Mouse (Mus musculus) embryonic fibroblast, embryonic 13.5 days (primary cell): ENCODE data around the gene Tanc2. TPM values are rescaled to one million over a fixed set of nuclear protein-coding genes. Genes with fewer than 3 reads are reported as not detected.
A peak's percentile ranks its signal among the peaks of the same experiment; 100 is the strongest.

Experiments
- H3K27ac ChIP-seq: 2 replicates; pipeline ENCODE4 v1.5.1; 2012; ENCODE audit warnings: low read length, control low read depth, inconsistent platforms; ENCODE audit not compliant: insufficient read depth
- H3K4me1 ChIP-seq: 2 replicates; pipeline ENCODE4 v1.6.1; 2011; ENCODE audit warnings: low read length; ENCODE audit not compliant: control insufficient read depth, insufficient read depth
- H3K4me3 ChIP-seq: 2 replicates; pipeline ENCODE4 v1.5.1; 2011; ENCODE audit warnings: mild to moderate bottlenecking, control low read depth, low read length; ENCODE audit not compliant: insufficient read depth
- CTCF ChIP-seq: IDR thresholded peaks from 2 replicates; pipeline ENCODE4 v1.5.1; 2011; ENCODE audit warnings: mild to moderate bottlenecking, control low read depth, low read length, moderate library complexity, borderline replicate concordance; ENCODE audit not compliant: insufficient read depth
- POLR2A ChIP-seq: IDR thresholded peaks from 2 replicates; pipeline ENCODE4 v1.6.1; 2011; ENCODE audit warnings: low read depth, mild to moderate bottlenecking, control low read depth, low read length, moderate library complexity
- polyA plus RNA-seq: library from polyadenylated mRNA; stranded (reverse); fragments of >200 nt; gene quantifications from 2 replicates; pipeline ENCODE4 v1.2.4, GENCODE M21; 2011; ENCODE audit warnings: low read depth; ENCODE audit not compliant: missing spikeins, insufficient read length

The Tanc2 gene
- polyA plus RNA-seq, 1 experiment: 32.0 TPM

GRCm38 (mm10) chr11:105957501-105957900 lies 367.7 kb downstream of the Tanc2 start:
- H3K27ac ChIP-seq: no peak overlapping the region
- H3K4me3 ChIP-seq: no peak overlapping the region
- H3K4me1 ChIP-seq: peaks cover 10% of the 10 kb centered on the region
- no peak for TF ChIP-seq POLR2A
- no peak for TF ChIP-seq CTCF

GRCm38 (mm10) chr11:105958566-105958965 lies 368.8 kb downstream of the Tanc2 start:
- no peak overlapping the region for H3K27ac ChIP-seq
- H3K4me1 ChIP-seq: peaks cover 5% of the 10 kb centered on the region; the same call in 1 of the 2 replicates
- no peak overlapping the region for H3K4me3 ChIP-seq
- no peak for TF ChIP-seq CTCF
- TF ChIP-seq POLR2A: no peak

- H3K27ac ChIP-seq: no peak overlapping the region
- peaks cover 5% of the 10 kb centered on the region; the same call in 1 of the 2 replicates for H3K4me1 ChIP-seq
- no peak for TF ChIP-seq CTCF
- no peak for TF ChIP-seq POLR2A
- no peak overlapping the region for H3K4me3 ChIP-seq
Measured at GRCm38 (mm10) chr11:105959355-105959754, 369.6 kb downstream of the Tanc2 start.

- no peak overlapping the region for H3K4me3 ChIP-seq
- no peaks in the 10 kb centered on the region for H3K4me1 ChIP-seq
- no peak overlapping the region for H3K27ac ChIP-seq
- no peak for TF ChIP-seq CTCF
- TF ChIP-seq POLR2A: no peak
Measured at GRCm38 (mm10) chr11:105964691-105965090, 374.9 kb downstream of the Tanc2 start.

GRCm38 (mm10) chr11:105966288-105966687 lies 376.5 kb downstream of the Tanc2 start:
- no peaks in the 10 kb centered on the region for H3K4me1 ChIP-seq
- no peak overlapping the region for H3K4me3 ChIP-seq
- TF ChIP-seq POLR2A (no peak), CTCF (no peak)
- H3K27ac ChIP-seq: no peak overlapping the region

- Histone ChIP-seq H3K4me3 (peak within 1 kb of the TSS; percentile 28), H3K27ac (no peak within 1 kb of the TSS), H3K4me1 (no peaks in the 10 kb centered on the region)
- TF ChIP-seq CTCF: no peak
- TF ChIP-seq POLR2A: no peak
Measured at GRCm38 (mm10) chr11:105967741-105968574, 378.2 kb downstream of the Tanc2 start, which contains the start of gene Ace. Gene Ace (plus strand): TSS chr11:105967945.

- Histone ChIP-seq H3K4me3 (no peak overlapping the region), H3K4me1 (no peaks in the 10 kb centered on the region), H3K27ac (no peak overlapping the region)
- no peak for TF ChIP-seq CTCF
- TF ChIP-seq POLR2A: no peak
Measured at GRCm38 (mm10) chr11:105968948-105969347, 379.2 kb downstream of the Tanc2 start.

GRCm38 (mm10) chr11:105969516-105969915 lies 379.7 kb downstream of the Tanc2 start:
- Histone ChIP-seq H3K27ac (no peak overlapping the region), H3K4me1 (no peaks in the 10 kb centered on the region), H3K4me3 (no peak overlapping the region)
- TF ChIP-seq POLR2A: no peak
- peak; percentile 54; the same call in 1 of the 2 replicates for TF ChIP-seq CTCF

- no peak overlapping the region for H3K4me3 ChIP-seq
- no peak for TF ChIP-seq POLR2A
- no peak for TF ChIP-seq CTCF
- no peak overlapping the region for H3K27ac ChIP-seq
- H3K4me1 ChIP-seq: no peaks in the 10 kb centered on the region
Measured at GRCm38 (mm10) chr11:105974593-105974992, 384.8 kb downstream of the Tanc2 start.

- Histone ChIP-seq H3K27ac (no peak overlapping the region), H3K4me1 (no peaks in the 10 kb centered on the region)
- TF ChIP-seq POLR2A: no peak
- no peak for TF ChIP-seq CTCF
Measured at GRCm38 (mm10) chr11:105975050-105975449, 385.3 kb downstream of the Tanc2 start.

More at GRCm38 (mm10) chr11:105975050-105975449, 385.3 kb downstream of the Tanc2 start:
- H3K4me3 ChIP-seq: no peak overlapping the region
